Mouse (Mus musculus) limb, embryonic 13.5 days (tissue): Measurements from ENCODE around the gene Mgl2. TPM values are rescaled to one million over a fixed set of nuclear protein-coding genes. Genes with fewer than 3 reads are reported as not detected.

ENCODE experiments used
- ATAC-seq: fragments of 200-750 bp; cut with Nextera tagmentation; 2 replicates; pipeline ENCODE4 v1.8.0; 2017; ENCODE audit warnings: low read depth, moderate number of reproducible peaks, moderate TSS enrichment; ENCODE audit not compliant: low FRiP score
- H3K27ac ChIP-seq: fragments of 300-500 bp; sonication (generic); 2 replicates; pipeline ENCODE4 v1.5.1; 2015; ENCODE audit warnings: inconsistent platforms, mild to moderate bottlenecking, moderate library complexity
- H3K27me3 ChIP-seq: fragments of 300-500 bp; sonication (generic); 2 replicates; pipeline ENCODE4 v1.6.1; 2015; ENCODE audit warnings: mild to moderate bottlenecking, inconsistent platforms
- H3K36me3 ChIP-seq: fragments of 300-500 bp; sonication (generic); 2 replicates; pipeline ENCODE4 v1.6.1; 2015; ENCODE audit warnings: inconsistent platforms, mild to moderate bottlenecking, moderate library complexity
- H3K4me1 ChIP-seq: fragments of 300-500 bp; sonication (generic); 2 replicates; pipeline ENCODE4 v1.6.1; 2015; ENCODE audit warnings: inconsistent platforms
- H3K4me2 ChIP-seq: fragments of 300-500 bp; sonication (generic); replicated peaks from 2 replicates; pipeline ENCODE4 v1.6.1; 2015; ENCODE audit warnings: inconsistent platforms, mild to moderate bottlenecking, moderate library complexity
- H3K4me3 ChIP-seq: fragments of 300-500 bp; sonication (generic); 2 replicates; pipeline ENCODE4 v1.5.1; 2015; ENCODE audit warnings: moderate library complexity, mild to moderate bottlenecking, inconsistent platforms
- H3K9ac ChIP-seq: fragments of 300-500 bp; sonication (generic); 2 replicates; pipeline ENCODE4 v1.6.1; 2015; ENCODE audit warnings: mild to moderate bottlenecking, inconsistent platforms
- H3K9me3 ChIP-seq: fragments of 300-500 bp; sonication (generic); 2 replicates; pipeline ENCODE4 v1.6.1; 2016; ENCODE audit warnings: inconsistent platforms
- WGBS: fragments of 180-500 bp; shearing (Covaris S2); methylation state at CpG from one replicate; pipeline ENCODE4 v1.1.7; 2015; 5-methylcytosine and 5-hydroxymethylcytosine counted together
- polyA plus RNA-seq: library from polyadenylated mRNA; unstranded; fragments of >200 nt; fragmentation: Nextera tagmentation; extraction: Ambion mirVana; gene quantifications from 2 replicates; pipeline ENCODE4 v1.2.1, GENCODE M21; 2015

The Mgl2 gene
- 0.25 and 0.75 TPM in 2 replicates for polyA plus RNA-seq

DNA sequence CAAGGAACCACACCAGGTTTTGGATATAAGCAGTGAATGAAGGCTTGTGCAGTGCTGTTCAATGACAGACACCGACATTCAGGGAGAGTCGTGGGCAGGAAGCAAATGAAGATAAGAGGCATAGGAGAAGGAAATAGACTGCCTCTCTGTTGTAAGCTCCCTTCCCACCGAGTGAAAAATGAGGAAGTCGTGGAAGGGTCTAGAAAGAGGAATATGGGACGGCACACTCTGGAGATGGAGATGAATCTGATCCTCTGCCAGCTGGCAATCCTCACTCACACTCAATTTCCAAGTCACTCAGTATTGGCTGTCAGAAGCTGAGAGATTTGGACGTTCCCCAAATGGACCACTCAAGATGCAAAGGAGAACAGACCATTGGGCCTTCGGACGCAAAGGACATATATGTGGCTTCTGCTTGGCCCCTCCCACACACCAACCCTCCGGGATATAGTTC is at the start of gene Mgl2:
Gene Mgl2 (plus strand): TSS at position 404 of the 454 bp plus-strand sequence.
- H3K27ac ChIP-seq, result no peak within 1 kb of the TSS
- no peaks in the 10 kb centered on the region for H3K4me1 ChIP-seq
- H3K9me3 ChIP-seq, result 0 out of 2 replicates have a peak, but pooled peaks cover under 1% of the 10 kb centered on the region
- no peak for ATAC-seq
- 74% methylated on average over 9 of the region's 9 CpGs for whole genome bisulfite sequencing
- no peak within 1 kb of the TSS for H3K4me3 ChIP-seq
- H3K27me3 ChIP-seq, result no peaks in the 10 kb centered on the region
- H3K4me2 ChIP-seq, result no peak within 1 kb of the TSS
- H3K36me3 ChIP-seq, result no peaks in the 10 kb centered on the region
- H3K9ac ChIP-seq, result no peak within 1 kb of the TSS

DNA sequence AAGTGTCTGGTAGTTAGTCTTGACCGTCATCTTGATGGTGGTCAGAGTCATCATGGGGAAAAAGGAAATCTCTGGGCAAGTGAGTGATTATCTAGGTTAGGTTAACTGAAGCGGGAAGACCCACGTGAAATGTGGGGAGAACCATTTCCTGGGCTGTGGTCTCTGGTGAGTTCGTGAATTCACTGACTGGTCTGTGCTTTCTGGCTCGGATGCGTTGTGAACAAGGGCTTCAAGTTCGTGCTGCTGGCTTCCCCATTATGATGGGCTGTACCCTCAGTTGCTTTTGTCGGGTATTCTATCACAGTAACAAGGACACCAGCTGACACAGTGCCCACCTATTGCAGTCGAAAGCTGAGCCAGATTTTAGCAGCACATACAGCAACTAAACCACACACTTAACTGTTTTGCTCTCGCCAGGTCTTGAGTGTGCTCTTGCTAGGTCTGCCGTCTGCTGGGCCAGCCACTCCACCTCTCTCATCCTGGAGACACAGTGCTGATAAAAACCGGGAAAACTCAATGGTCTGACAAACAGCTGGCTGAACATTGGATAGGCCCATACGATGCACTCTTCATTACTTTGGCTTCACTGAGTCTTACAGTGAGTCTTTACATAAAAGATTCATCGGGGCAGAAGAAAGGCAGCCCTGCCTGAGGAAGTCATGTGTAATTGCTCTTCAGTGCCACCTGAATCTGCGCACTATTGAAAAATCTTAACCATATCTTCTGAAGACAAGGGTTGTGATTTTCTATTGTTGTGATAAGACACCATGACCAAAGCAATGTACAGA is 49.1 kb upstream of the Mgl2 start:
- no peak overlapping the region for H3K9ac ChIP-seq
- H3K36me3 ChIP-seq, result no peaks in the 10 kb centered on the region
- 87% methylated on average over 15 of the region's 15 CpGs for WGBS
- H3K9me3 ChIP-seq, result no peaks in the 10 kb centered on the region
- no peak overlapping the region for H3K4me2 ChIP-seq
- H3K4me1 ChIP-seq, result 0 out of 2 replicates have a peak, but pooled peaks cover 6% of the 10 kb centered on the region
- no peak for ATAC-seq
- H3K4me3 ChIP-seq, result no peak overlapping the region
- no peak overlapping the region for H3K27ac ChIP-seq
- 0 out of 2 replicates have a peak, but pooled peaks cover 3% of the 10 kb centered on the region for H3K27me3 ChIP-seq

DNA sequence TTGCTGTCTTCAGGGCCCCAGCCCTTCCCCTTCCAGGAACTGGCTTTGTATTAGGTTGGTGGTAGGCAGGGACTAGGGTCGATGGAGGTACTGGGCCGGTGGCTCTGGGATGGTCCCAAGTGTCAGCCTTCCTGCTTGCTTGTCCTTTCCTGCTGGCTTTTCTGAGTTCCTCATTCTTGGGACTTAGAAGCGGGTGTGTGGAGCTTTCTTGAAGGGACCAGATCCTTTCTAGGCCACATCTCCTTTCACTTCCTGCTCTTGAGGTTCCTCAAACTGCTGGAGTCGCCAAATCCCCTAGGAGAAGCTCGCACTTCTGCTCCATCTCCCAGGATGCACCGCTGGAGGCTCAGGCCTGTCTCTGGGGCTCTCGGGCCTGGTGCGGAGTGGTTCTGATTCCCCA is 45.6 kb upstream of the Mgl2 start:
- no peak for ATAC-seq
- Histone ChIP-seq H3K4me1 (0 out of 2 replicates have a peak, but pooled peaks cover 6% of the 10 kb centered on the region), H3K27ac (no peak overlapping the region), H3K4me2 (no peak overlapping the region), H3K27me3 (no peaks in the 10 kb centered on the region), H3K9me3 (no peaks in the 10 kb centered on the region), H3K4me3 (no peak overlapping the region), H3K9ac (no peak overlapping the region), H3K36me3 (no peaks in the 10 kb centered on the region)
- WGBS, result 85% methylated on average over 8 of the region's 8 CpGs

DNA sequence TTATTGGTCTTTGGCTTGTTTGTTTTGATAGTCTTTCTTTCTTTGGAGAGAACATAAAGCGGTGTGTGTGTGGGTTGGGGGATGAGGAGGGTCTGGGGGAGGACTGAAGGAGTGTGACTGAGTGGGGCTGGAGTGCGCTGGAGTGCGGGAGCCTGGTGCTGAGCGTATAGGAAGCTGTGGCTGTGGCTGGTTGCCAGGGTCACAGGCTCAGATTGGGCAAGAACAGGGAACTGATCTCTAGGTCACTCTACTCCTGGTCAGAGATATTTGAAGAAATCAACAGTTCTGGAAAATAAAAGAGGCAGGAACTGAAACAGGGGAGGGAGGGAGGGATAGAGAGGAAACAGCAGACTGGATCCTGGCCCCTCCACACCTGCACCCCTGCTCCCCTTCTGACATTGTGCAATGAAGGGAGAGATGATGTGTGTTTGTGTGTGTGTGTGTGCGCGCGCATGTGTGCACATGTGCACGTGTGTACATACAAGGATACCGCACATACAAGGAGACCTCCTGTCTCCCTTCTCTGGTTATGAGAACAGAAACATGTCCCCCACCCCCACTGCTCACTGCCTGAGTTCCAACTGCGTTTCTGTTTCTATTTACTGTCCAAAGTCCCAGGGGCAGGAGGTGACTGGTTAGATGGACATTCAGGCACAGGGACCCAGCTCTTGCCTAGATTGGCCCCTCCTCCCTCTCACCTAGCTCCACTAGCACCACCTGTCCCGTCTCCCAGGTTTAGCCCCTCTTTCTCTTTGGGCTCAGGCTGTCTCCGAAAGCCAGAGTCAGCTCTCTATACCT is 37.9 kb upstream of the Mgl2 start, which contains the start of gene Asgr2:
Gene Asgr2 (plus strand): TSS at position 659 of the 798 bp plus-strand sequence.
- Histone ChIP-seq H3K27ac (no peak within 1 kb of the TSS), H3K9ac (no peak within 1 kb of the TSS), H3K9me3 (no peaks in the 10 kb centered on the region), H3K27me3 (no peaks in the 10 kb centered on the region), H3K36me3 (no peaks in the 10 kb centered on the region), H3K4me1 (no peaks in the 10 kb centered on the region), H3K4me2 (no peak within 1 kb of the TSS), H3K4me3 (no peak within 1 kb of the TSS)
- ATAC-seq, result no peak
- 72% methylated on average over 12 of the region's 12 CpGs for WGBS

DNA sequence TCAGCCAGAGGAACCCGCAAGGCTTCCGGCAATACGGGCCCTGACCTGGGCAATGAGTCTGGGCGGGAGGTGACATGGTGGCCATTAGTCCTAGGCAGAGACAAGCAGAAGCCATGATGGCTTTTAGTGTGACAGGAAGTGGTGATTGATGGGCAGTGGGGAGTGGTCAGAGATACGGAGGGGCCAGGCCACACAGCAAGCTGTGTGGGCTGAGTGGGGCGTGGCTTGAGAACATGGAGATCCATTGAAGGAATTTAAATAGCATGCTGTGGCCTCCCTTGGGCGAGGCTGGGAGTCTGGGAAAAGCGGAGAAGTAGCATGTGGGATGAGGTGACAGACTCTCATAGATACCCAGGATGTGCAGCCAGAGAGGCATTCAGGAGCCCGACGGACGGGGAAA is 32.7 kb upstream of the Mgl2 start:
- H3K4me2 ChIP-seq, result no peak overlapping the region
- no peaks in the 10 kb centered on the region for H3K36me3 ChIP-seq
- H3K4me3 ChIP-seq, result no peak overlapping the region
- H3K9me3 ChIP-seq, result no peaks in the 10 kb centered on the region
- no peaks in the 10 kb centered on the region for H3K27me3 ChIP-seq
- 62% methylated on average over 11 of the region's 11 CpGs for WGBS
- no peak overlapping the region for H3K9ac ChIP-seq
- no peak for ATAC-seq
- no peaks in the 10 kb centered on the region for H3K4me1 ChIP-seq
- no peak overlapping the region for H3K27ac ChIP-seq

DNA sequence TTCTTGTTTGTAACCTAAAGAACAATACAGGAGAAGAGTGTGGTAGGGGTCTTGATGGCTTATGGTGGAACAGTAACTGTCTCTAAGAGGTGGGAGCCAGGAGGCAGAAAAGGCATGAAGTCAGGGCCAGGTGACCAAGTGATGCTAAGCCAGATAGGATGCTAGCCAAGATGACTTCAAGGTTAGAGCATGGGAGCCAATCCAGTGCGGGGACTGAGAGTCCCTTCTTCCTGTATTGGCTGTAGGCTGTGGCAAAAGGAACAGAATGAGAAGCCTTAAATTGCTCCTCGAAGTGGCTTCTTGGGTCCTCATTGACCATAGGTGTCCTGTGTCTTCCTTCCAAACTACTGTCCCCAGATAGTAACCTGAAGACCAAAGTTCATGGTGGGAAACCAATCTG is 31.0 kb upstream of the Mgl2 start:
- 86% methylated on average over 2 of the region's 2 CpGs for WGBS
- no peak for ATAC-seq

DNA sequence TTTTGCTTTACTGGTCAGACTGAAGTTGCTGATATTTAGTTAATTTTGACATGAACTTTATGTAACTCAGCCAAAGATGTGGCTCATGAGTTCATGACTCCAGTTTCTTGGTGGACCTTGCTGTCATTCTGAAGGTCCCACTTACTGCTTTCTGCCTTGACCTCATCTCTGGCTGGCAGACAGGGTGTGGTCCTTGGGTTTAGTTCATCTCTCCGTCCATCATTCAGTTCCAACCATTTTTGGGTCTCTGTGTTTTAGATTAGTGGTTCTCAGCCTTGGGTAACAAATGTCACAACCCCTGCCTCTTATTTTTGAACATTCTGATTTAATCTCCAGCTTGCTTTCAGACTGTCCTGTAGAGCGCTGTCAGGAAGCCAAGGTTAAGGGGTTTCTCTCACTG is 30.3 kb upstream of the Mgl2 start:
- Histone ChIP-seq H3K27me3 (no peaks in the 10 kb centered on the region), H3K4me1 (no peaks in the 10 kb centered on the region), H3K9me3 (no peaks in the 10 kb centered on the region), H3K27ac (no peak overlapping the region), H3K36me3 (no peaks in the 10 kb centered on the region), H3K4me2 (no peak overlapping the region), H3K4me3 (no peak overlapping the region), H3K9ac (no peak overlapping the region)
- no peak for ATAC-seq
- WGBS, result 75% methylated on average over 2 of the region's 2 CpGs

More for the DNA sequence above, 31.0 kb upstream of the Mgl2 start:
- Histone ChIP-seq H3K36me3 (no peaks in the 10 kb centered on the region), H3K27me3 (no peaks in the 10 kb centered on the region), H3K9ac (no peak overlapping the region), H3K4me2 (no peak overlapping the region), H3K27ac (no peak overlapping the region), H3K4me3 (no peak overlapping the region), H3K9me3 (no peaks in the 10 kb centered on the region), H3K4me1 (no peaks in the 10 kb centered on the region)

DNA sequence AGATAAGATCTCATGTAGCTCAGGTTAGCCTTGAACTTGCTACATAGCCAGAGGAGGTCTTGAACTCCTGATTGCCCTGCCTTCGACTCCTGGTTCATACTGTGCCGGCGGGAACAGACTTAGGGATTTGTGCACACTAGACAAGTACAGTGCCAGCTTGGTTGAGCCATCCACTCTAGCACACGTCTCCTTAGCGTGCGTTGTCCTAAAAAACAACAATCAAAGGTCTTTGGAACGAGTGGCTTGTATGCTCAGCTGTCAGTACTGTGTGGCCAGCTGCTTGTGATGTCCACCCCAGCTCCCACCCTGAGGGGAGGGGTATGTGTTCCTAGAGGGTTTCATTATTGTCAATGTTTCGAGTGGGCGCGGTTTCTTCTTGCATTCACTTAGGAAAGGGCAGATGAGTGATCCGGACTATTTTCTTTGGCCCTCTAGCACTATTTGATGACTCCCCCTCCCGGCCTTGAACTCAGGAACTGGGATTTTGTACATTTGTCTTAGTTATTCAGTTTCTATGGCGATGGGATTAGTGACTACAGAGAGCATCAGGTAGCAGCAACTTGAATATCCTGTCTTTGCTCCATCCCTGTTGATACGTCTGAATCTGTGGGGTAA is 26.3 kb upstream of the Mgl2 start:
- WGBS, result 86% methylated on average over 14 of the region's 14 CpGs
- Histone ChIP-seq H3K9me3 (no peaks in the 10 kb centered on the region), H3K4me1 (no peaks in the 10 kb centered on the region), H3K9ac (no peak overlapping the region), H3K36me3 (no peaks in the 10 kb centered on the region), H3K27ac (no peak overlapping the region), H3K4me3 (no peak overlapping the region), H3K4me2 (no peak overlapping the region), H3K27me3 (no peaks in the 10 kb centered on the region)
- ATAC-seq, result no peak

DNA sequence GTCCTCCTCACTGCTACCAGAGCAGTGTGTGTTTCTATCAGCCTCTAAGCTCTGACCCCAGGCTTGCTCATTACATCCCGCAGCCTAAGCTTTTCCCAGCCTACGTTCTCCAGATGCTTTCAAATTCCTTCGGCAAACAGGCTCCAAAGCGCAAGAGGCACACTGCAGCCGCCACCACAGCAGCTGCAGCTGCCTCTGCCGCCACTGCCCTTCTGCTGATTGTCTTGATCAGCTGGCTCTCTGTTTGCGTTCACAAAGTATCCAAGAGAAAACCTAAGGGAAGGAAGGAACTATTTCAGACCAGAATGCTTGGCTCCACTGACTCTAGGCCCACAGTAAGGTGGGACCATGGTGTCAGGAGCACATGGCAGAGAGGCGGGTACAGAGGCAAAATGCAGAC is 23.0 kb upstream of the Mgl2 start:
- H3K9ac ChIP-seq, result no peak overlapping the region
- no peaks in the 10 kb centered on the region for H3K36me3 ChIP-seq
- no peak overlapping the region for H3K4me2 ChIP-seq
- 47% methylated on average over 8 of the region's 8 CpGs for WGBS
- ATAC-seq, result no peak
- no peaks in the 10 kb centered on the region for H3K9me3 ChIP-seq
- H3K4me3 ChIP-seq, result no peak overlapping the region
- no peaks in the 10 kb centered on the region for H3K27me3 ChIP-seq
- H3K4me1 ChIP-seq, result no peaks in the 10 kb centered on the region
- H3K27ac ChIP-seq, result no peak overlapping the region

DNA sequence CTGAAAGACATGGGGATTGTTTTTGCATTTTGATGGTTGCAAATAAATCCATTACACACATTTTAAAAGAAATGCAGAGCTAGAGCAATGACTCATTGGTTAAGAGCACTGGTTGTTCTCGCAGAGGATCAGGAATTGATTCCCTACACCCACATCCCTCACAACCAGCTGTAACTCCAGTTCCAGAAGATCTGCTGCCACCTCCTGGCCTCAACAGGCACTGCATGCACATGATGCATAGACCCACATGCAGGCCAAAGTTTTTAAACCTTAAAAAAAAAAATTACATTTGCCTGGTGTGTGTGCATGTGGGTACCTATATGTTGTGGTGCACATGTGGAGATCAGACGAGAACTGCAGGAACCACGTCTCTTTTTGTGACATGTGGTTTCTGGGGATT is 20.0 kb upstream of the Mgl2 start:
- WGBS, result 71% methylated on average over 3 of the region's 3 CpGs
- no peak overlapping the region for H3K9ac ChIP-seq
- H3K4me3 ChIP-seq, result no peak overlapping the region
- H3K36me3 ChIP-seq, result no peaks in the 10 kb centered on the region
- H3K4me1 ChIP-seq, result no peaks in the 10 kb centered on the region
- no peak overlapping the region for H3K27ac ChIP-seq
- H3K4me2 ChIP-seq, result no peak overlapping the region
- ATAC-seq, result no peak
- no peaks in the 10 kb centered on the region for H3K9me3 ChIP-seq
- no peaks in the 10 kb centered on the region for H3K27me3 ChIP-seq

DNA sequence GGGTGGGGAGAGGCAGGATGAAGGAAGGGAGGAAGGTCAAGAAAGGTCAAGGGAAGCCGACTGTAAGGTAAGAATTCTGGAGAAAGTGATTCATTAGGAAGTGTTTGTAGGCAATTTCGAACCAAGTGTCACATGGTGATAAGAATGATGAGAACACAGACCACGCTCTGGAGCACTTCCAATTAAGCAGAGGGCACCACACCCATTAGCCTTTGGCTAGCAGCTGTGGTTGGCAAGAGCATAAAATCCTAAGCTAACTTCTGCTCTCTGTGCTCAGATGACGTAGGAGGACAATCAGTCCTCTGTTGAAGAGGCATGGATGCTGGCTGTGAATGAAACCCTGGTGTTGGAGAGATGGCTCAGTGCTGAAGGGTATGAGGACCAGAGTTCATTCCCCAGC is 15.6 kb upstream of the Mgl2 start:
- peaks cover 12% of the 10 kb centered on the region for H3K9me3 ChIP-seq
- WGBS, result 54% methylated on average over 4 of the region's 4 CpGs
- no peaks in the 10 kb centered on the region for H3K27me3 ChIP-seq
- H3K9ac ChIP-seq, result no peak overlapping the region
- H3K4me2 ChIP-seq, result no peak overlapping the region
- no peaks in the 10 kb centered on the region for H3K36me3 ChIP-seq
- no peak overlapping the region for H3K4me3 ChIP-seq
- ATAC-seq, result no peak
- H3K4me1 ChIP-seq, result no peaks in the 10 kb centered on the region
- H3K27ac ChIP-seq, result no peak overlapping the region

DNA sequence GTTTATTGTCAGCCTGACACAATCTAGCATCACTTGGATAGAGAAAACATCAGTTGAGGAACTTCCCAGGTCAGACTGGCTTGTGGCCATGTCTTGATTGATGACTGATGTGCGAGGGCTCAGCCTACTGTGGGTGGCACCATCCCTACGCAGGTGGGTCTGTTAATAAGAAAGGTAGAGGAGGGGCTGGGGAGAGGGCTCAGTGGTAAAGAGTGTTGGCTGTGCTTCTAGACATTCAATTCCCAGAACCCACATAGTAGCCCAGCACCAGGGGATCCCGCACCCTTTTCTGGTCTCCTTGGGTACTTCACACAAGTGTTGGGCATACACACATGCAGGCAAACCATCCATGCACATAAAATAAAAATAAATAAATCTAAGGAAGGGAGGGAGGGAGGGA is 14.2 kb upstream of the Mgl2 start:
- no peak overlapping the region for H3K9ac ChIP-seq
- H3K9me3 ChIP-seq, result peaks cover 22% of the 10 kb centered on the region
- WGBS, result 93% methylated on average over 3 of the region's 3 CpGs
- H3K36me3 ChIP-seq, result no peaks in the 10 kb centered on the region
- no peaks in the 10 kb centered on the region for H3K27me3 ChIP-seq
- no peak overlapping the region for H3K4me3 ChIP-seq
- no peaks in the 10 kb centered on the region for H3K4me1 ChIP-seq
- no peak overlapping the region for H3K4me2 ChIP-seq
- ATAC-seq, result no peak
- H3K27ac ChIP-seq, result no peak overlapping the region
